Mouse (Mus musculus) hindbrain, postnatal 0 days (tissue): Measurements from ENCODE around the gene Gramd1a. TPM values are rescaled to one million over a fixed set of nuclear protein-coding genes. Genes with fewer than 3 reads are reported as not detected.

Experiments
- ATAC-seq: fragments of 200-750 bp; cut with Nextera tagmentation; 2 replicates; pipeline ENCODE4 v1.8.0; 2017; ENCODE audit warnings: mild to moderate bottlenecking, moderate TSS enrichment, moderate library complexity
- DNase-seq: peaks from one replicate; pipeline ENCODE4 v3.0.0-alpha.2; 2015; ENCODE audit warnings: low spot score
- H3K27ac ChIP-seq: fragments of 300-500 bp; sonication (generic); 2 replicates; pipeline ENCODE4 v1.5.1; 2014; ENCODE audit warnings: mild to moderate bottlenecking
- H3K27me3 ChIP-seq: fragments of 300-500 bp; sonication (generic); 2 replicates; pipeline ENCODE4 v1.6.1; 2014; ENCODE audit warnings: low read length, mixed read lengths; ENCODE audit not compliant: insufficient read depth
- H3K36me3 ChIP-seq: fragments of 300-500 bp; sonication (generic); 2 replicates; pipeline ENCODE4 v1.6.1; 2014; ENCODE audit warnings: low read length, mixed read lengths; ENCODE audit not compliant: insufficient read depth
- H3K4me1 ChIP-seq: fragments of 300-500 bp; sonication (generic); 2 replicates; pipeline ENCODE4 v1.6.1; 2014; ENCODE audit warnings: antibody characterized with exemption, low read length, mixed read lengths; ENCODE audit not compliant: insufficient read depth
- H3K4me2 ChIP-seq: fragments of 300-500 bp; sonication (generic); 2 replicates; pipeline ENCODE4 v1.6.1; 2014; ENCODE audit warnings: low read depth, mild to moderate bottlenecking, low read length, moderate library complexity, mixed read lengths
- H3K4me3 ChIP-seq: fragments of 300-500 bp; sonication (generic); 2 replicates; pipeline ENCODE4 v1.5.1; 2014; ENCODE audit warnings: low read length
- H3K9ac ChIP-seq: fragments of 300-500 bp; sonication (generic); replicated peaks from 2 replicates; pipeline ENCODE4 v1.6.1; 2014; ENCODE audit warnings: mild to moderate bottlenecking, low read length, moderate library complexity, mixed read lengths
- H3K9me3 ChIP-seq: fragments of 300-500 bp; sonication (generic); 2 replicates; pipeline ENCODE4 v1.6.1; 2016; ENCODE audit warnings: low read length, mixed read lengths
- CTCF ChIP-seq: IDR thresholded peaks from 2 replicates; pipeline ENCODE4 v1.5.1; 2016; ENCODE audit warnings: antibody characterized with exemption, control low read depth, low read depth
- WGBS: fragments of 180-500 bp; shearing (Covaris S2); extraction: QIAGEN DNeasy Blood & Tissue Kit; methylation state at CpG from one replicate; pipeline ENCODE4 v1.1.7; 2014; 5-methylcytosine and 5-hydroxymethylcytosine counted together
- polyA plus RNA-seq: library from polyadenylated mRNA; unstranded; fragments of >200 nt; fragmentation: Nextera tagmentation; extraction: Ambion mirVana; gene quantifications from 2 replicates; pipeline ENCODE4 v1.2.1, GENCODE M21; 2015
- total RNA-seq: library from RNA; depleted of rRNA; stranded (reverse); fragments of >200 nt; gene quantifications from 2 replicates; pipeline ENCODE4 v1.2.3, GENCODE M21; 2014; rRNA removed

The Gramd1a gene
- total and polyA plus RNA-seq, 2 experiments from 2014 or later: 143 to 256 TPM

- WGBS: 54% methylated on average over 3 of the region's 3 CpGs
- Histone ChIP-seq H3K4me3 (no peak overlapping the region), H3K4me1 (no peaks in the 10 kb centered on the region), H3K9me3 (no peaks in the 10 kb centered on the region), H3K9ac (no peak overlapping the region), H3K36me3 (no peaks in the 10 kb centered on the region), H3K27ac (no peak overlapping the region), H3K27me3 (no peaks in the 10 kb centered on the region), H3K4me2 (no peak overlapping the region)
- ATAC-seq (no peak), DNase-seq (no peak)
- no peak for TF ChIP-seq CTCF
Measured at GRCm38 (mm10) chr7:31080611-31081010, 75.1 kb downstream of the Gramd1a start.

Other genes with a start within 250 kb of the Gramd1a start
- gene Mag, start 241.0 kb downstream of the Gramd1a start, total RNA-seq: 39.0 and 48.7 TPM in 2 replicates
- 14.4 and 18.6 TPM in 2 replicates for gene Mag, start 241.0 kb downstream of the Gramd1a start, polyA plus RNA-seq
- gene Hamp2, start 231.2 kb downstream of the Gramd1a start, total RNA-seq: not detected in 2 replicates
- not detected in 2 replicates for gene Hamp2, start 231.2 kb downstream of the Gramd1a start, polyA plus RNA-seq
- not detected in 2 replicates for gene Hamp, start 211.9 kb downstream of the Gramd1a start, total RNA-seq
- gene Hamp, start 211.9 kb downstream of the Gramd1a start, polyA plus RNA-seq: not detected in 2 replicates
- 103 and 114 TPM in 2 replicates for gene Usf2, start 199.1 kb downstream of the Gramd1a start, total RNA-seq
- gene Usf2, start 199.1 kb downstream of the Gramd1a start, polyA plus RNA-seq: 27.1 and 28.0 TPM in 2 replicates
- gene Lsr, start 182.4 kb downstream of the Gramd1a start, total RNA-seq: 22.8 and 28.8 TPM in 2 replicates
- gene Lsr, start 182.4 kb downstream of the Gramd1a start, polyA plus RNA-seq: 25.3 and 25.5 TPM in 2 replicates
- 0.16 and 2.0 TPM in 2 replicates for gene Fam187b, start 182.1 kb downstream of the Gramd1a start, total RNA-seq
- 0.77 and 0.89 TPM in 2 replicates for gene Fam187b, start 182.1 kb downstream of the Gramd1a start, polyA plus RNA-seq
- gene Fxyd5, start 113.4 kb downstream of the Gramd1a start, total RNA-seq: 15.3 and 22.1 TPM in 2 replicates
- gene Fxyd5, start 113.4 kb downstream of the Gramd1a start, polyA plus RNA-seq: 33.3 and 35.3 TPM in 2 replicates
- gene Fxyd7, start 104.4 kb downstream of the Gramd1a start, total RNA-seq: 234 and 282 TPM in 2 replicates
- 466 and 477 TPM in 2 replicates for gene Fxyd7, start 104.4 kb downstream of the Gramd1a start, polyA plus RNA-seq
- 24.0 and 26.5 TPM in 2 replicates for gene Fxyd1, start 98.7 kb downstream of the Gramd1a start, total RNA-seq
- 129 and 150 TPM in 2 replicates for gene Fxyd1, start 98.7 kb downstream of the Gramd1a start, polyA plus RNA-seq
- gene Lgi4, start 96.6 kb downstream of the Gramd1a start, total RNA-seq: 1.9 and 5.9 TPM in 2 replicates
- 1.2 and 1.3 TPM in 2 replicates for gene Lgi4, start 96.6 kb downstream of the Gramd1a start, polyA plus RNA-seq
- not detected in 2 replicates for gene Fxyd3, start 79.2 kb downstream of the Gramd1a start, total RNA-seq
- 1.2 and 1.5 TPM in 2 replicates for gene Fxyd3, start 79.2 kb downstream of the Gramd1a start, polyA plus RNA-seq
- not detected in 2 replicates for gene Hpn, start 40.6 kb downstream of the Gramd1a start, total RNA-seq
- gene Hpn, start 40.6 kb downstream of the Gramd1a start, polyA plus RNA-seq: 0.88 and 1.3 TPM in 2 replicates
- gene Scn1b, start 28.9 kb downstream of the Gramd1a start, total RNA-seq: 65.7 and 69.5 TPM in 2 replicates
- gene Scn1b, start 28.9 kb downstream of the Gramd1a start, polyA plus RNA-seq: 44.3 and 46.0 TPM in 2 replicates
- not detected in 2 replicates for gene Scgb2b2, start 134.6 kb upstream of the Gramd1a start, total RNA-seq
- not detected in 2 replicates for gene Scgb2b2, start 134.6 kb upstream of the Gramd1a start, polyA plus RNA-seq
- gene Scgb1b2, start 135.9 kb upstream of the Gramd1a start, total RNA-seq: not detected in 2 replicates
- gene Scgb1b2, start 135.9 kb upstream of the Gramd1a start, polyA plus RNA-seq: not detected in 2 replicates
- gene Scgb2b3, start 206.2 kb upstream of the Gramd1a start, total RNA-seq: not detected in 2 replicates
- not detected in 2 replicates for gene Scgb2b3, start 206.2 kb upstream of the Gramd1a start, polyA plus RNA-seq
- gene Scgb1b3, start 219.7 kb upstream of the Gramd1a start, total RNA-seq: not detected in 2 replicates
- gene Scgb1b3, start 219.7 kb upstream of the Gramd1a start, polyA plus RNA-seq: not detected in 2 replicates